Mouse (Mus musculus) liver, adult 2 months (tissue): Measurements from ENCODE around the gene Prm1.

ENCODE experiments used
- CTCF ChIP-seq: fragments of 200-500 bp; IDR thresholded peaks from 2 replicates; pipeline ENCODE4 v1.5.1; 2011; ENCODE audit warnings: low read depth, low read length, control low read depth
- POLR2A ChIP-seq: fragments of 200-500 bp; IDR thresholded peaks from 2 replicates; pipeline ENCODE4 v1.6.1; 2011; ENCODE audit warnings: low read length, control low read depth; ENCODE audit not compliant: insufficient read depth; ENCODE audit errors: extremely low read depth

DNA sequence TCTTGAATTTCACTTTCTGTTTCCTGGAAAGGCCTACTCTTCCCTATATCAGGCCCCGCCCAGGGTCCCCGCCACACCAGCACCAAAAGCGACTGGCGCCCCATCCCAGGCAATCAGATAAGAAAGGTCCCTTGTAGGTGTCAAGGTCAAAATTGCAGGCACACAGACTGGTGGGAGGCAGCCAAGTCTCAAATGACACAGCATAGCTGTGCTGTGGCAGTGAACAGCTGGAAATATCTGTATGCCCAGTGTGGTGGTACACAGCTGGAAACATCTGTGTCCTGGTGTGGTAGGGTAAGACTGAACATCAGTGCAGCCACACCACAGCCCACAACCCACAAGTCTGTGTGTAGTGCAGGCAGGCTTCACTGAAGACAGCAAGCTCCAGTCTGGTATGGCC lies 9.2 kb upstream of the Prm1 start:
- TF ChIP-seq POLR2A (no peak), CTCF (no peak)
